Mouse (Mus musculus) CH12.LX (cell line): ENCODE measurements at regions not wholly inside any gene's neighbourhood (a gene's known extent, or its start where the extent isn't known, plus 50 kb on each side); places are given as distances from the start of the nearest gene placed in this dataset.

Experiments
- BHLHE40 ChIP-seq: IDR thresholded peaks from 2 replicates; pipeline ENCODE4 v1.6.1; 2011; ENCODE audit warnings: mild to moderate bottlenecking, low read depth, low read length, improper control_type of control experiment
- CTCF ChIP-seq, 2 experiments: IDR thresholded peaks in 1 of 2; conservative IDR thresholded peaks in 1 of 2; 2 replicates each; pipeline ENCODE4 v1.5.1; 2011 to 2012; ENCODE audit warnings: low read depth in 2 of 2, low read length in 2 of 2, improper control_type of control experiment in 1 of 2, inconsistent platforms in 1 of 2, mild to moderate bottlenecking in 1 of 2, moderate library complexity in 1 of 2
- ELF1 ChIP-seq: IDR thresholded peaks from 2 replicates; pipeline ENCODE4 v1.6.1; 2014; ENCODE audit warnings: low read depth, mild to moderate bottlenecking, inconsistent platforms, low read length, improper control_type of control experiment
- EP300 ChIP-seq: IDR thresholded peaks from 2 replicates; pipeline ENCODE4 v1.6.1; 2011; ENCODE audit warnings: low read length, improper control_type of control experiment
- ETS1 ChIP-seq: conservative IDR thresholded peaks from 2 replicates; pipeline ENCODE4 v1.6.1; 2012; ENCODE audit warnings: low read depth, mild to moderate bottlenecking, inconsistent platforms, low read length, improper control_type of control experiment, moderate library complexity
- HCFC1 ChIP-seq: IDR thresholded peaks from 2 replicates; pipeline ENCODE4 v1.6.1; 2012; ENCODE audit warnings: low read depth, mild to moderate bottlenecking, inconsistent platforms, low read length, improper control_type of control experiment
- JUND ChIP-seq: conservative IDR thresholded peaks from 2 replicates; pipeline ENCODE4 v1.6.1; 2011; ENCODE audit warnings: low read depth, low read length, improper control_type of control experiment
- POLR2A ChIP-seq: IDR thresholded peaks from 2 replicates; pipeline ENCODE4 v1.6.1; 2011; ENCODE audit warnings: low read depth, mild to moderate bottlenecking, improper control_type of control experiment, low read length
- SMC3 ChIP-seq: IDR thresholded peaks from 2 replicates; pipeline ENCODE4 v1.6.1; 2011; ENCODE audit warnings: low read depth, low read length, improper control_type of control experiment
- UBTF ChIP-seq: IDR thresholded peaks from 2 replicates; pipeline ENCODE4 v1.6.1; 2012; ENCODE audit warnings: low read depth, mild to moderate bottlenecking, inconsistent platforms, low read length, improper control_type of control experiment, moderate library complexity
- USF1 ChIP-seq: IDR thresholded peaks from 2 replicates; pipeline ENCODE4 v1.6.1; 2014; ENCODE audit warnings: low read depth, mild to moderate bottlenecking, inconsistent platforms, low read length, improper control_type of control experiment

GRCm38 (mm10) chr7:136343494-136343893, 550.9 kb upstream of the Mgmt start:
- no peak for TF ChIP-seq POLR2A
- no peak for TF ChIP-seq JUND
- no peak for TF ChIP-seq EP300
- no peak for TF ChIP-seq ELF1
- no peak for TF ChIP-seq CTCF (conservative IDR thresholded peaks at IDR 0.05 in 1 of 2, IDR thresholded peaks at IDR 0.05 in 1 of 2; ENCODE audit: low read depth in 2 of 2, low read length in 2 of 2)
- TF ChIP-seq USF1 = no peak
- TF ChIP-seq BHLHE40 = no peak
- TF ChIP-seq SMC3 = no peak
- TF ChIP-seq HCFC1 = no peak
- no peak for TF ChIP-seq UBTF
- TF ChIP-seq ETS1 = no peak
